Mouse (Mus musculus): ENCODE results near the gene Capn3. TPM values are rescaled to one million over a fixed set of nuclear protein-coding genes. Genes with fewer than 3 reads are reported as not detected.

Gene Capn3
- polyA plus RNA-seq, 1 experiment from 2014 or later = 1.3 TPM

GRCm38 (mm10) chr2:120464091-120464490 lies 8.3 kb downstream of the Capn3 start:
- 83% methylated on average over 8 of the region's 8 CpGs for WGBS
- Histone ChIP-seq H3K27ac (no peak overlapping the region), H3K27me3 (no peaks in the 10 kb centered on the region), H3K4me2 (replicated peaks) (no peak overlapping the region), H3K36me3 (no peaks in the 10 kb centered on the region), H3K4me3 (no peak overlapping the region), H3K9ac (no peak overlapping the region), H3K9me3 (replicated peaks) (no peaks in the 10 kb centered on the region), H3K4me1 (no peaks in the 10 kb centered on the region)
- ATAC-seq (ENCODE audit: low FRiP score) = no peak

- no peak for ATAC-seq (ENCODE audit: low FRiP score)
- WGBS = 98% methylated on average over 2 of the region's 2 CpGs
Measured at GRCm38 (mm10) chr2:120464732-120465396, 9.0 kb downstream of the Capn3 start.

DNA sequence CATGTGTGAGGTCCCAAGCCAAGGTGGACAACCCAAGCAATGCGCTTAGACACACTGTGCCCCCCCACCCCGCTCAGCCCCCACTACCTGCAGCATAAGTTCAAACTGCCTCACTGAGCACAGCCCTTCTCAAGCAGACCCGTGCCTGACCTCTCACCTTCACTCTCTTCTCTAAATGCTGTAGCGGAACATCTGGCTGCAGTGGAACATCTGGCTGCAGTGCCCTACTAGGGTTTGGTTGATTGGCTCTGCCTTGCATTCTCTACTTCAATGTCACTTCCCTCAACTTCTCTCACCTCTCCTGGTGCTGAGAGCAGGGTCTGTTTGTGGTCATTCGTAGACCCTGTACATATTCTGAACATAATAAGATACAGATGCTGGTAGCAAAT lies 9.6 kb downstream of the Capn3 start:
- no peaks in the 10 kb centered on the region for H3K36me3 ChIP-seq
- 83% methylated on average over 5 of the region's 5 CpGs for WGBS
- no peak overlapping the region for H3K27ac ChIP-seq
- H3K9ac ChIP-seq = no peak overlapping the region
- no peaks in the 10 kb centered on the region for H3K9me3 ChIP-seq (replicated peaks)
- H3K27me3 ChIP-seq = no peaks in the 10 kb centered on the region
- H3K4me1 ChIP-seq = no peaks in the 10 kb centered on the region
- H3K4me3 ChIP-seq = no peak overlapping the region
- H3K4me2 ChIP-seq (replicated peaks) = no peak overlapping the region
- no peak for ATAC-seq (ENCODE audit: low FRiP score)

More at GRCm38 (mm10) chr2:120464732-120465396, 9.0 kb downstream of the Capn3 start:
- no peak overlapping the region for H3K27ac ChIP-seq
- H3K36me3 ChIP-seq = no peaks in the 10 kb centered on the region
- no peak overlapping the region for H3K4me2 ChIP-seq (replicated peaks)
- H3K4me1 ChIP-seq = no peaks in the 10 kb centered on the region
- H3K9ac ChIP-seq = no peak overlapping the region
- no peaks in the 10 kb centered on the region for H3K27me3 ChIP-seq
- no peaks in the 10 kb centered on the region for H3K9me3 ChIP-seq (replicated peaks)
- H3K4me3 ChIP-seq = no peak overlapping the region

DNA sequence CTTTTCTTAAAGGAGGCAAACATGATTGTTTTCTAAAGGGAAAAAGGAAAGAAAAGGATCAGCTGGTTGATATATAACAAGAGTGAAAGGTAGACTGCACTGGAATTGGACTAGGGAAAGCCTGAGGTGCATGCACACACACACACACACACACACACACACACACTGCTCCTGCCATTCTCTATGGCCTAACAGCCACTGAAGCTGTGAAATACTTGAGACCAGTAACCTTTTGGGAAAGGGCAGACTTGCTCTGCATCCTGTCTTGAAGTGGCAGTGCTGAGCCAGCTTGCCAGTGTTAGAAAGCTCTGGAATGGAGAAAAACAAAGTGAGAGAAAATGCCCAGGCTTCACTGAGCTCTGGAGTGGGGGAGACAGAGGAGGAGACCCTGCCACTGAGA lies 12.2 kb downstream of the Capn3 start:
- no peak for ATAC-seq (ENCODE audit: low FRiP score)
- no peaks in the 10 kb centered on the region for H3K36me3 ChIP-seq
- H3K27ac ChIP-seq = no peak overlapping the region

DNA sequence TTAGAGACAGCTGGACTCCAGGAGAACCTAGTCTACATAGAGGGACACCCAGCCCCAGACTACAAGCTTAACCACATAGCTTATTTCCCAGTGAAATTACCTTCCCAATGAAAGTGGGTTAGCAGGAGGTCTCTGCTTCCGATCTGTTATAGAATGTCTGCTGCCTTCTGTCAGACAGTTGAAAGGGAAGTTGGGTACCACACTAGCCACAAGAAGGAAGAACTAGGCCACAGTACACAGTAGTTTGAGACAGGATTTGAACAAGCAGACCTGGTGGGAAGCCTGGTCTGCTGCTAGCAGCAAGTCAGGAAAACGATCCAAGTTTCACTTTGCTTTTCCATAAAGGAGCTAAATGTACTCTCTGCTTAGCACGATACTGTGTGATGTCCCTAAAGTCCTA lies 13.4 kb downstream of the Capn3 start:
- Histone ChIP-seq H3K4me3 (no peak overlapping the region), H3K27ac (no peak overlapping the region), H3K9me3 (replicated peaks) (no peaks in the 10 kb centered on the region), H3K36me3 (no peaks in the 10 kb centered on the region), H3K4me2 (replicated peaks) (no peak overlapping the region), H3K4me1 (no peaks in the 10 kb centered on the region), H3K27me3 (no peaks in the 10 kb centered on the region), H3K9ac (no peak overlapping the region)
- ATAC-seq (ENCODE audit: low FRiP score) = no peak
- 88% methylated on average over 3 of the region's 3 CpGs for WGBS

More for the DNA sequence above, 12.2 kb downstream of the Capn3 start:
- Histone ChIP-seq H3K4me1 (no peaks in the 10 kb centered on the region), H3K4me2 (replicated peaks) (no peak overlapping the region), H3K27me3 (no peaks in the 10 kb centered on the region), H3K9me3 (replicated peaks) (no peaks in the 10 kb centered on the region), H3K9ac (no peak overlapping the region), H3K4me3 (no peak overlapping the region)

DNA sequence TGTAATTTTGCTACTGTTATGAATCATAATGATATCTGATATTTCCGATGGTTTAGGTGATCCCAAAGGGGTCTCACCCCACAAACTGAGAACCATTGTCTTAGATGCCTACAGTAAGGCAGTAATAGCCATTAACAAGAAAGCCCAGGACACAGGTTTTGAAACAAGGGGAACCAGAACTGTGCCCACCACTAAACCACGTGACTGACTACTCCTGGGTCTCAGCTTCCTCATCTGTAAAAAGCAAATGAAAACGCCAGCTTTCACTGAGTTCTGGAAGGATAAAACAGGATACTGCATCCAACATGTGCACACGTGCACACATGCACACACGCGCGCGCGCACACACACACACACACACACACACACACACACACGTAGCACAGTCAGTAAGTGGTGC lies 13.9 kb downstream of the Capn3 start:
- no peaks in the 10 kb centered on the region for H3K4me1 ChIP-seq
- no peak for ATAC-seq (ENCODE audit: low FRiP score)
- WGBS = 92% methylated on average over 10 of the region's 10 CpGs

DNA sequence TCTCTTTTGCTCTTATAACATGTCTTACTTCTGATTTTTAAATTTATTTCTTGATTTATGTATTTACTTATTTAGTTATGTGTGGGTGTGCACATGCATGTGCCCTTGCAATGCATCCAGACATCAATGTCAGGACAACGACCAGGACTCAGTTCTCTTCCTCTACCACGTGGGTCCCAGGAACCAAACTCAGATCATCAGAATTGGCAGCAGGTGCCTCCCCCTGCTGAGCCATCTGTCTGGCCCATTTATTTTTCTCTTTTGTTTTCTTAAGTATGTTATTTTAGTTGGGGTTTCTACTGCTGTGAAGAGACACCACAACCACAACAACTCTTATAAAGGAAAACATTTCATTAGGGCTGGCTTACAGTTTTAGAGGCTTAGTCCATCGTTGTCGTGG lies 15.0 kb downstream of the Capn3 start:
- H3K36me3 ChIP-seq = no peaks in the 10 kb centered on the region
- H3K9me3 ChIP-seq (replicated peaks) = no peaks in the 10 kb centered on the region
- no peak overlapping the region for H3K9ac ChIP-seq
- WGBS = 78% methylated on average over 4 of the region's 4 CpGs
- no peak overlapping the region for H3K4me3 ChIP-seq
- H3K27me3 ChIP-seq = no peaks in the 10 kb centered on the region
- no peak for ATAC-seq (ENCODE audit: low FRiP score)
- no peaks in the 10 kb centered on the region for H3K4me1 ChIP-seq
- no peak overlapping the region for H3K4me2 ChIP-seq (replicated peaks)
- no peak overlapping the region for H3K27ac ChIP-seq

More for the DNA sequence above, 13.9 kb downstream of the Capn3 start:
- H3K27ac ChIP-seq = no peak overlapping the region
- H3K9me3 ChIP-seq (replicated peaks) = no peaks in the 10 kb centered on the region
- no peak overlapping the region for H3K9ac ChIP-seq
- no peak overlapping the region for H3K4me3 ChIP-seq
- H3K4me2 ChIP-seq (replicated peaks) = no peak overlapping the region
- no peaks in the 10 kb centered on the region for H3K27me3 ChIP-seq
- H3K36me3 ChIP-seq = no peaks in the 10 kb centered on the region

- Histone ChIP-seq H3K36me3 (no peaks in the 10 kb centered on the region), H3K27ac (no peak overlapping the region), H3K4me1 (0 out of 2 replicates have a peak, but pooled peaks cover 3% of the 10 kb centered on the region), H3K4me2 (replicated peaks) (no peak overlapping the region), H3K9ac (no peak overlapping the region), H3K9me3 (replicated peaks) (no peaks in the 10 kb centered on the region), H3K27me3 (no peaks in the 10 kb centered on the region), H3K4me3 (no peak overlapping the region)
- 63% methylated on average over 13 of the region's 13 CpGs for WGBS
- no peak for ATAC-seq (ENCODE audit: low FRiP score)
Measured at GRCm38 (mm10) chr2:120476277-120477087, 20.7 kb downstream of the Capn3 start.

DNA sequence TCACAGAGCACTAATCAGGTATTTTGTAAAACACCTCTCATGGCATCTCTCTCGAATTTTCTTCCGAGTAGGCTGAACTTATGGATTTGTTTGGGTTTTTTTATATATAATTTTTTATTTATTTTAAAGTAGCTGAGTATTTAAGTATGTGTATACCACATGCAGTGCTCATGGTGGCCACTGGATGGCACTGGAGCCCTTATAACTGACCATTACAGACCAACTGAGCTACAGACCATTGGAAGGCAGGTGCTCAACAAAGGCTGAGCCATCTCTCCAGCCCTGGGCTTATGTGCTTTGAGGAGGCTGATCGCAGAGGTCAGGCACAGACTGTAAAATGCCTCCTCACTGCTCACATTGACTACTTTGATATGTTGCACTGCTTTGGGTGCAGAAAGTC lies 22.8 kb downstream of the Capn3 start:
- no peak for ATAC-seq (ENCODE audit: low FRiP score)
- no peaks in the 10 kb centered on the region for H3K27me3 ChIP-seq
- no peak overlapping the region for H3K27ac ChIP-seq
- no peak overlapping the region for H3K9ac ChIP-seq
- WGBS = 63% methylated on average over 3 of the region's 3 CpGs
- no peaks in the 10 kb centered on the region for H3K36me3 ChIP-seq
- no peak overlapping the region for H3K4me2 ChIP-seq (replicated peaks)
- H3K9me3 ChIP-seq (replicated peaks) = no peaks in the 10 kb centered on the region
- H3K4me3 ChIP-seq = no peak overlapping the region
- H3K4me1 ChIP-seq = 0 out of 2 replicates have a peak, but pooled peaks cover 3% of the 10 kb centered on the region

GRCm38 (mm10) chr2:120481921-120482320 lies 26.1 kb downstream of the Capn3 start:
- H3K27ac ChIP-seq = no peak overlapping the region
- no peak overlapping the region for H3K9ac ChIP-seq
- H3K9me3 ChIP-seq (replicated peaks) = no peaks in the 10 kb centered on the region
- ATAC-seq (ENCODE audit: low FRiP score) = no peak
- no peak overlapping the region for H3K4me2 ChIP-seq (replicated peaks)
- WGBS = 77% methylated on average over 8 of the region's 8 CpGs
- H3K4me3 ChIP-seq = no peak overlapping the region
- no peaks in the 10 kb centered on the region for H3K36me3 ChIP-seq
- H3K4me1 ChIP-seq = no peaks in the 10 kb centered on the region
- H3K27me3 ChIP-seq = no peaks in the 10 kb centered on the region

DNA sequence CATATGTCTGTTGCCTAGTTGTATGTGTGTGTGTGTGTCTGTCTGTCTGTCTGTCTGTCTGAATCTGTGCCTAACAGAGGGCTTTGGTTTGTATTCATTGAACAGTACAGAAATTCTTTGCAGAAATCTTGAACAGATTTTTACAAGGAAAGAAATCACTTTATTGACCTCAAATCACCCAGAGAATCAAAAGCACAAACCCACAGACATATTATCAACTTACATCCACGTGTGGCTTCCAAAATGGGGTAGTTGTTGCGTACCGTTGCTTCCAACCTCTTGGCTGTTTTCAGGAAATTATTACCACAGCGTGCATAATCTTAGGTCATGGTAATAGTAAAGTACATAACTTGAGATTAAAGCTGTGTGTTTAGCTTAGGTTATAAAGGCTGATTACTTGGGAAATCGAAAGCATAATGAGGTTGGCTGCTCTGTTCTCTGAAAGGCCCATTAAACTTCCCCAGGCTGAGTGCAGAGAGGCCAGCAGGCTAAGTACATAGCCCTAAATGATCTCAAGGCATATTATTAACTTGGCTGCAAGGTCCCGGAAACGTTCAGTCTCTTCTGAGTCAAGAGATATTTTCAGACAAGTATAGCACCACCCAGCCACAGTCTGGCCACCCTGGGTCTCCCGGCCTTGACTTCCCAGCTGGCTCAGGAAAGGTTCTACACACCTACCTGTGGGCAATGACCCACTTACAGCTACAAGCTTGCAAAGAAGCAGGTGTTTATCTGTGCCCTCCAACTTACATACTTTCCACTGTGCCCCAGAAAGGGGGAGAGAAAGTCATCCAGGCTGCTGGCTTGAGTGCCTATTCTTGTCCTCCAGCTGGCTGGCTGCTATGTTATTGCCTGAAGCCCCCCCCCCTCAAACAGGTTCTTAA lies 26.9 kb downstream of the Capn3 start:
- no peak overlapping the region for H3K9ac ChIP-seq
- no peaks in the 10 kb centered on the region for H3K27me3 ChIP-seq
- H3K4me3 ChIP-seq = no peak overlapping the region
- no peak overlapping the region for H3K4me2 ChIP-seq (replicated peaks)
- ATAC-seq (ENCODE audit: low FRiP score) = no peak
- H3K4me1 ChIP-seq = no peaks in the 10 kb centered on the region
- 81% methylated on average over 8 of the region's 8 CpGs for WGBS
- no peaks in the 10 kb centered on the region for H3K9me3 ChIP-seq (replicated peaks)
- no peaks in the 10 kb centered on the region for H3K36me3 ChIP-seq
- H3K27ac ChIP-seq = no peak overlapping the region

DNA sequence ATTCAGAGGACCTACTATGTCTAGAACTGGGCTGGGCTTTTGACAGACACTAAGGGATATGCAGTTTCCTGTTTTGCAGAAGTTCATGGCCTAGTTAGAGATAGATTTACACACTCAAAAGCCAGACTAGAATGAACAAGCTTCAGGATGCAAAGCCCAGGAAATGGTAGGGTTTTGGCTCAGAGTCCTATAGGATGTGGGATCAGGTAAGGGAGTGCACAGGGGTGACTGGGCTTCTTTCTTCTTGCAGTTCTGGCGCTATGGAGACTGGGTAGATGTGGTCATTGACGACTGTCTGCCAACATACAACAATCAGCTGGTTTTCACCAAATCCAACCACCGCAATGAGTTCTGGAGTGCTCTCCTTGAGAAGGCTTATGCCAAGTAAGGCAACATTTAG lies 28.4 kb downstream of the Capn3 start:
- H3K9me3 ChIP-seq (replicated peaks) = no peaks in the 10 kb centered on the region
- no peaks in the 10 kb centered on the region for H3K27me3 ChIP-seq
- H3K9ac ChIP-seq = no peak overlapping the region
- H3K36me3 ChIP-seq = no peaks in the 10 kb centered on the region
- 77% methylated on average over 3 of the region's 3 CpGs for WGBS
- no peak for ATAC-seq (ENCODE audit: low FRiP score)
- no peak overlapping the region for H3K4me3 ChIP-seq
- H3K27ac ChIP-seq = no peak overlapping the region
- H3K4me1 ChIP-seq = no peaks in the 10 kb centered on the region
- no peak overlapping the region for H3K4me2 ChIP-seq (replicated peaks)

Measured in hindbrain, embryonic 12.5 days (tissue).